Mouse (Mus musculus) retina, postnatal 1 day (tissue): ENCODE measurements at regions not wholly inside any gene's neighbourhood (a gene's known extent, or its start where the extent isn't known, plus 50 kb on each side); places are given as distances from the start of the nearest gene placed in this dataset.
A peak's percentile ranks its signal among the peaks of the same experiment; 100 is the strongest.

ENCODE experiments used
- DNase-seq: peaks from one replicate; pipeline ENCODE4 v3.0.0-alpha.2; 2012

DNA sequence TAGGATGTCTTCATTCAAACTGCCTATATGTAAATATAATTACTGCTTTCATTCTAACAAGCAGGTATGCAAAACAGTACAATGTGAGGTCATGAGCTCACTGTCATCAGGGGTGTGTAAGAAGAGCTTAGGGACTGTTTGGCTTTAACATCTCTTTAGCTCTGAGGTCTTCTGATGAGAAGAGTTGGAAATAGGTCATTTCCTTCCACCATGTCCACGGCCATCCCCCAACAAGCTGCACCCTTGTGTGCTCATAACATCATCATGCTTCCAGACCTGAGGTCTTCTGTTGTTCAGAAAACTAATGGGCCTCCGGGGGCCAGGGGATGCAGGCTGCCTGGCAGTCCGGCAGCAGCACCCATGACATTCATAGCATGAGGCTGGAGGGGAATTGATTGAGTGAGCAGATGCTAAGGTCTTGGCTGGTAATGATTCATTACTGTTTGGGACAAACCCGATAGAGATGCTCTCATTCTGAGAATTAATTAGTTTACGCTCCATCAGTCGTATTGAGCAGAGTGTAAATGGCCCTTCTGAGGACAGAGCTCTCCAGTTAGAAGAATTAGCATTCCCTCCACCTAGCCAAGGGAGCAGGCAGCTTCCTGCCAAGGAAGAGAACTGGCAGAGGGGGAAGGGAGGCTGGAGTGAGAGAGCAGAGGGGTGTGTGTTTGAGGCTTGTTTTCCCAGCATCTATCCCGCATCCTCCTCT is 64.0 kb downstream of the Rps24 start:
- DNase-seq = peak; percentile 94

GRCm38 (mm10) chr14:24551472-24551783 is 64.5 kb downstream of the Rps24 start:
- DNase-seq = no peak

- no peak for DNase-seq
These were observed 78.1 kb downstream of the Rps24 start for GRCm38 (mm10) chr14:24564801-24565624.

DNA sequence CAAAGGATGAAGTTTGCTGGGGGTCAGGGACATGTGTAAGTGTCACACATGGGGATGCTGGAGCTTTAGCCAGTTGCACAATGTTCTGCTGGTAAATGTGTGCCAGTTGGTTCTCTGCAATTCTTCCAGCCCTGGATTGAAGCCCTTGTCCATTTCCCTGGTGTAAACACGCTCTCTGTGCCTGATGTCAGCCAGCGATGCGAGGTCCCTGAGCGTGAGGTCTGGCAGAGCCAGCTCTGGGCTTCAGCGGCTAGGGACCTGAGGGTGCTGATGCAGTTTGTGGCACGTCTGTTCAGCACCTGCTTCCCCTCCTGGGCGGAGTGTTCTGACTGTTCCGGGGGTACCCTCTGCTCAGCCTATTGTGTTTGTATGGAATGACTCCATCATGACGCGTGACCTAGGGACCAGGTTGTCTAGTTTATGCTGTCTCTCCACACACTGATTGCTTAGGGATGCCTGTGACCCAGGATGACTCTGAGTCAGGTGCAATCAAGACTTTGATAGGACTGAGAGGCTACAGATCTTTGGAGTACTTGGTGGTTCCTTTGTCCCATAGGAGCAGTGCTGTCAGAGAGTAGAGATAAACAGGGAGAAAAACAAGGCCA is 78.9 kb downstream of the Rps24 start:
- DNase-seq = no peak

GRCm38 (mm10) chr14:24575111-24575510 is 88.2 kb downstream of the Rps24 start:
- DNase-seq = peak; percentile 68

GRCm38 (mm10) chr14:24578535-24579111 is 91.7 kb downstream of the Rps24 start:
- peak; percentile 88 for DNase-seq

DNA sequence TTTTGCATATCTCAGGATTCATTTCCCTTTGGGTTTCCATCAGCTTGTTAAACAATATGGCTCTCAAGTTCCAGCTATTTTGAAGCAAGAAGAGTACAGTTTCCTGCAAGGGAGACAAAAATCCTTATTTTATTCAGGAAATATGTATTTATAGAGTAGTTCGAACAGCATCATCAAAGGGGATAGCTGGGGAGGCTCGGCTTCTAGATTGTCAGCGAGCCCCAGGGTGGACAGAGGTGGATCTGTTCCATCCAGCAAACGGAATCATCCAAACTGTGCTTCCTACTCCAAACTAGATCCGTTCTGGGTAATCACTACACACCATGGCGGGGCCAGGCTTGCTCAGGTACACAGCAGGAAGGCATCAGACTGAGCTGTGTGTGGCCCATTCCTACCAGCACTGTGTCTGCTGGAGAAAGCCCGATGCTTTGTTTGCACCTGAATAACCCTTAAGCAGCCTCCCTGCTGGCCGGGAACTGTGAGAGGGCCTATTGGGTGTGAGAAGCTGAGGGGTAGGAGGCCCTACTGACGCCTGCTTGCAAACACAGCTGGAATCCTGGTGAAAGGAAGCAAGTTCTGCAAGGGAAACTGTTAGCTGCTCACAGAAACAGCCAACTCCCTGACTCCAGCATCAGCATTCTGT is 92.3 kb downstream of the Rps24 start:
- DNase-seq = peak; percentile 35

- DNase-seq = no peak
These were observed 99.4 kb downstream of the Rps24 start for GRCm38 (mm10) chr14:24586133-24586908.

- peak; percentile 38 for DNase-seq
These were observed 100.2 kb downstream of the Rps24 start for GRCm38 (mm10) chr14:24586982-24587672.

- no peak for DNase-seq
These were observed 101.1 kb downstream of the Rps24 start for GRCm38 (mm10) chr14:24588041-24588440.

- peak; percentile 84 for DNase-seq
These were observed 119.7 kb downstream of the Rps24 start for GRCm38 (mm10) chr14:24606444-24607173.

DNA sequence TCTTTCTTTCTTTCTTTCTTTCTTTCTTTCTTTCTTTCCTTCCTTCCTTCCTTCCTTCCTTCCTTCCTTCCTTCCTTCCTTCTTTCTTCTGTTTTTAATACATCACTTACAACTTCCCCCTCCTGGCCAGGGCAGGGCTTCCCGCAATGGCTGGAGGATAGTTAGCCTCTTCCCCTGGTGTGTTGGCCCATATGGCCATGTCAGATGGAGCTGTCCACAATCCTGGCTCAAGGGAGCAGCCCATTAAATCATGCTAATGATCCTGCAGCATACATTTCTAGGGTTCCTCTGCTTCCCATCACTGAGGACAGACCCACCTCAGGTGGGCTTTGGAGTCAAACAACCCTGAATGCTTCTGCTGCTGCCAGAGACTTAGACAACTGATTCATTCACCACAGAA is 121.4 kb downstream of the Rps24 start:
- DNase-seq = no peak

GRCm38 (mm10) chr14:24612254-24612995 is 125.5 kb downstream of the Rps24 start:
- DNase-seq = no peak

DNA sequence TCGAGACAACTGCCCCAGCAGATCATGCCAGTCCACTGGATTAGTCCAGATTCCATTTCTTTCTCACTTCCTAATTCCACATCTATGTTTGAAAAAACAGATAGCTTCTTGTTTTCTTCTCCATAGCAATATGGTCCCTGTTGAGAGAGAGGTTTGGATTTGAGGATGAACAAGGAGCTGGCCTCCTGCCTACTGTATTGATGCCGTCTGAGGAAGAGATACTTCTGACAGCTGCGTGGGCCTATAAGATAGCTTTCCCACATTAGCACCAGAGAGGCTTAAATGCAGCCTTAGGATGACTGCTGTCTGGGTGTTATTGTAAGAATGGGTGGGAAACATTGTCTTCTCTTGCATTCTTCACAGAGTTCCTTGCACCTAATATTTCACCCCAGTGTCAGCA is 128.9 kb downstream of the Rps24 start:
- DNase-seq = peak; percentile 27

GRCm38 (mm10) chr14:24616306-24617125 is 129.6 kb downstream of the Rps24 start:
- no peak for DNase-seq

DNA sequence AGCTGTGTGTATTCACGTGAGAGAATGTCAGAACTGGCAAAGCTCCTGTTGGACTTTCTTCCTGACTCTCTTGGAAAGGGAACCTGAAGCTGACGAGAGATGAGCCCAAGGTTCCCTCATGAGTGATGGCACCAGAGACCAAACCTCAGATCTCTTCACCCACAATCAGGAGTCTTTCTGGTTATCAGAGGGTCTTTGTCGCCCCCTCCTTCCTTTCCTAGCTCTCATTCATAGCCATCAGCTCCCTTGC is 130.1 kb downstream of the Rps24 start:
- no peak for DNase-seq

GRCm38 (mm10) chr14:24617393-24617861 is 130.5 kb downstream of the Rps24 start:
- DNase-seq = peak; percentile 23

GRCm38 (mm10) chr14:24618226-24619038 is 131.5 kb downstream of the Rps24 start:
- peak; percentile 47 for DNase-seq

DNA sequence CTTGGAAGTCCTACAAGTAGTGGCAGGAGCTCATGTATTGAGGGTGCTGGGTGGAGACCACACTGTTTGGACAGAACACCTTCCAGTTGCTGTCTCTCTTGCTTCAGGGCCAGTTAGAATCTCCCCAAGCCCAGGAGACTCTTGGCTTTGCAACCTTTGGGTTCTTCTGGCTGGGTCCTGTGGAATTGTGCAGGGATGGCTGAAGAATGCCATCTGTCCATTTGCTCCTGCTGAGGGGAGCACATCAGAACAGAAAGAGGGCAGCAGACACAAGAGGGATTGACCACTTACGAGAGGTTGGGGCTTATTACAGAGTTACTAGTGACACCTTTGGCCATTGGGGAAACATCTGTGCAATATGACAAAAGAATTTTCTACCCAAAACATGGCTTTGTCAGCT is 145.1 kb downstream of the Rps24 start:
- DNase-seq = no peak
